Mouse (Mus musculus) heart, adult 2 months (tissue): Measurements from ENCODE around the gene Ctnna3.

ENCODE experiments used
- CTCF ChIP-seq: fragments of 200-600 bp; IDR thresholded peaks from 2 replicates; pipeline ENCODE4 v1.8.1; 2022; ENCODE audit warnings: antibody characterized with exemption, mild to moderate bottlenecking, moderate library complexity
- EP300 ChIP-seq: fragments of 200-500 bp; IDR thresholded peaks from 2 replicates; pipeline ENCODE4 v1.6.1; 2011; ENCODE audit warnings: low read depth, low read length, control low read depth; ENCODE audit not compliant: insufficient read depth
- POLR2A ChIP-seq: fragments of 200-500 bp; IDR thresholded peaks from 2 replicates; pipeline ENCODE4 v1.6.1; 2011; ENCODE audit warnings: mild to moderate bottlenecking, low read depth, low read length, control low read depth; ENCODE audit not compliant: insufficient read depth

DNA sequence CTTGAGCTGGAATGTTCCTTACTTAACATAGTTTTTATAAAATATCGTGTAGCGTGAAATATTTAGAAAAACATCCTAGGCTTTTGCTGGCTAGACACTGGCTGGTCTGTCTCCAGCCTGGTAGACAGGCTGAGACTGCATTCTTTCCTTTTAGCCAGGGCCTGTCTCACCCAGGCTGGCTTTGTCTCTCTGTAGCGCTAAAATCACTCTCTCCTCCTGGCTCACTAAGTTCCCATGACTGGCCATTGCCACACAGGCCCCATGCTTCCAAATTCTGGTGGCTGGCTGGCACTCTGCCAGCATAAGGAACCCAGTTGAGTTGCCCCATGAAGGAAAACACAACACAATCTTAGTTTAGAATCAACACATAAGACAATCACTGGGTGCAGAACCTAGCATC lies 1450.0 kb downstream of the Ctnna3 start:
- TF ChIP-seq POLR2A (no peak), CTCF (no peak), EP300 (no peak)
